Mouse (Mus musculus) stomach, embryonic 14.5 days (tissue): ENCODE results near the gene Dapl1. TPM values are rescaled to one million over a fixed set of nuclear protein-coding genes. Genes with fewer than 3 reads are reported as not detected.

ENCODE experiments used
- ATAC-seq: fragments of 200-750 bp; cut with Nextera tagmentation; 2 replicates; pipeline ENCODE4 v1.8.0; 2017; ENCODE audit warnings: low read depth, moderate TSS enrichment; ENCODE audit not compliant: insufficient number of reproducible peaks, insufficient read depth, low FRiP score
- H3K27ac ChIP-seq: fragments of 300-500 bp; sonication (generic); 2 replicates; pipeline ENCODE4 v1.5.1; 2014; ENCODE audit warnings: mild to moderate bottlenecking, low read length, moderate library complexity, mixed read lengths
- H3K27me3 ChIP-seq: fragments of 300-500 bp; sonication (generic); 2 replicates; pipeline ENCODE4 v1.6.1; 2014; ENCODE audit warnings: low read length, control low read depth, mixed read lengths; ENCODE audit not compliant: control insufficient read depth, insufficient read depth
- H3K36me3 ChIP-seq: fragments of 300-500 bp; sonication (generic); 2 replicates; pipeline ENCODE4 v1.6.1; 2014; ENCODE audit warnings: mild to moderate bottlenecking, control low read depth, low read length, moderate library complexity, mixed read lengths; ENCODE audit not compliant: control insufficient read depth, insufficient read depth
- H3K4me1 ChIP-seq: fragments of 300-500 bp; sonication (generic); 2 replicates; pipeline ENCODE4 v1.6.1; 2014; ENCODE audit warnings: low read length, control low read depth, mixed read lengths; ENCODE audit not compliant: control insufficient read depth, insufficient read depth
- H3K4me2 ChIP-seq: fragments of 300-500 bp; sonication (generic); replicated peaks from 2 replicates; pipeline ENCODE4 v1.6.1; 2014; ENCODE audit warnings: low read depth, low read length, control low read depth
- H3K4me3 ChIP-seq: fragments of 300-500 bp; sonication (generic); 2 replicates; pipeline ENCODE4 v1.5.1; 2014; ENCODE audit warnings: low read depth, low read length, control low read depth
- H3K9ac ChIP-seq: fragments of 300-500 bp; sonication (generic); replicated peaks from 2 replicates; pipeline ENCODE4 v1.6.1; 2014; ENCODE audit warnings: low read depth, mild to moderate bottlenecking, control low read depth, low read length, moderate library complexity, mixed read lengths
- H3K9me3 ChIP-seq: fragments of 300-500 bp; sonication (generic); 2 replicates; pipeline ENCODE4 v1.6.1; 2016; ENCODE audit warnings: low read depth, low read length, control low read depth; ENCODE audit not compliant: control insufficient read depth
- WGBS: fragments of 180-500 bp; shearing (Covaris S2); extraction: QIAGEN DNeasy Blood & Tissue Kit; methylation state at CpG from one replicate; pipeline ENCODE4 v1.1.7; 2014; 5-methylcytosine and 5-hydroxymethylcytosine counted together
- polyA plus RNA-seq: library from polyadenylated mRNA; unstranded; fragments of >200 nt; fragmentation: Nextera tagmentation; extraction: Ambion mirVana; gene quantifications from 2 replicates; pipeline ENCODE4 v1.2.1, GENCODE M21; 2014

Gene Dapl1
- polyA plus RNA-seq, 1 experiment from 2014 or later = 44.3 TPM

GRCm38 (mm10) chr2:59467085-59467484, 17.4 kb upstream of the Dapl1 start:
- WGBS = 38% methylated on average over 4 of the region's 4 CpGs
- Histone ChIP-seq H3K27me3 (no peaks in the 10 kb centered on the region), H3K27ac (peak overlapping the region; percentile 21; the same call in 1 of the 2 replicates), H3K9me3 (no peaks in the 10 kb centered on the region), H3K9ac (no peak overlapping the region), H3K4me2 (no peak overlapping the region), H3K36me3 (no peaks in the 10 kb centered on the region), H3K4me3 (no peak overlapping the region), H3K4me1 (peaks cover 10% of the 10 kb centered on the region; the same call in 1 of the 2 replicates)
- ATAC-seq = no peak; the same call in 1 of the 2 replicates

GRCm38 (mm10) chr2:59467976-59468375, 16.5 kb upstream of the Dapl1 start:
- Histone ChIP-seq H3K9me3 (no peaks in the 10 kb centered on the region), H3K9ac (no peak overlapping the region), H3K27ac (no peak overlapping the region), H3K36me3 (no peaks in the 10 kb centered on the region), H3K4me1 (peaks cover 10% of the 10 kb centered on the region; the same call in 1 of the 2 replicates), H3K4me2 (no peak overlapping the region), H3K27me3 (no peaks in the 10 kb centered on the region), H3K4me3 (no peak overlapping the region)
- ATAC-seq = no peak
- 86% methylated on average over 6 of the region's 6 CpGs for WGBS

DNA sequence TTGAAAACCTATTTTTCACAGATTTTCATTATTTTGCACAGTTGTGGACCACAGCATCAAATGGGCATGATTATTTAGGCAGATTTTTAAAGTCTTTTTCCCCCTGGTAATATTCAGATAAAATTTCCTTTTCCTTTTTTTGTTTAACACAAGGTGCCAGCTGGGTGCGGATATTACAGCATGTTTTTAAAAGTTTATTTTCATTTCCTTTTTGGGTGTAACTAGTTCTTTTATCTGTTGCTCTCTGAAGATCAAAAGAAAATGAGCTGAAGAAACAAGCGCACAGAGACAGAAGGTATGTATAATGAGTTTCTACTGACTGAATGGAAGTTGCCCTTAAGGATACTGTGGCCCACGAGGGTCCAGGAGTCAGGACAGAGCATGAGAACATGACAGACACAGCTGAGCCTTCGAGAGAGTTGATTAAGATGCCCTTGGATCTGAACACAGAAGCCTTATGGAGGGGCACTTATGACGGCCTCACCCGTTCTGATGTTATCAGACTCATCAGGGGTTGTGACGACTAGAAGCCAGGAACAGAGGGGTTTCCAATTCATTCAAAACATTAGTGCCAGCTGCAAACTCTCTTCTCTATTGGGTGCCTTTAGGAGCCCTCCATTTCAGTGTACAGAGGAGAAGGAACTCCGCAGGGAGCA, 14.7 kb upstream of the Dapl1 start:
- Histone ChIP-seq H3K4me2 (no peak overlapping the region), H3K4me1 (peaks cover 10% of the 10 kb centered on the region; the same call in 1 of the 2 replicates), H3K27ac (no peak overlapping the region), H3K27me3 (no peaks in the 10 kb centered on the region), H3K9me3 (no peaks in the 10 kb centered on the region), H3K36me3 (no peaks in the 10 kb centered on the region), H3K4me3 (no peak overlapping the region), H3K9ac (no peak overlapping the region)
- WGBS = 74% methylated on average over 8 of the region's 8 CpGs
- ATAC-seq = no peak

GRCm38 (mm10) chr2:59470326-59471031, 14.0 kb upstream of the Dapl1 start:
- Histone ChIP-seq H3K9me3 (no peaks in the 10 kb centered on the region), H3K4me3 (no peak overlapping the region), H3K27ac (no peak overlapping the region), H3K4me2 (no peak overlapping the region), H3K27me3 (no peaks in the 10 kb centered on the region), H3K36me3 (no peaks in the 10 kb centered on the region), H3K9ac (no peak overlapping the region), H3K4me1 (peaks cover 10% of the 10 kb centered on the region; the same call in 1 of the 2 replicates)
- WGBS = 62% methylated on average over 11 of the region's 11 CpGs
- no peak for ATAC-seq

DNA sequence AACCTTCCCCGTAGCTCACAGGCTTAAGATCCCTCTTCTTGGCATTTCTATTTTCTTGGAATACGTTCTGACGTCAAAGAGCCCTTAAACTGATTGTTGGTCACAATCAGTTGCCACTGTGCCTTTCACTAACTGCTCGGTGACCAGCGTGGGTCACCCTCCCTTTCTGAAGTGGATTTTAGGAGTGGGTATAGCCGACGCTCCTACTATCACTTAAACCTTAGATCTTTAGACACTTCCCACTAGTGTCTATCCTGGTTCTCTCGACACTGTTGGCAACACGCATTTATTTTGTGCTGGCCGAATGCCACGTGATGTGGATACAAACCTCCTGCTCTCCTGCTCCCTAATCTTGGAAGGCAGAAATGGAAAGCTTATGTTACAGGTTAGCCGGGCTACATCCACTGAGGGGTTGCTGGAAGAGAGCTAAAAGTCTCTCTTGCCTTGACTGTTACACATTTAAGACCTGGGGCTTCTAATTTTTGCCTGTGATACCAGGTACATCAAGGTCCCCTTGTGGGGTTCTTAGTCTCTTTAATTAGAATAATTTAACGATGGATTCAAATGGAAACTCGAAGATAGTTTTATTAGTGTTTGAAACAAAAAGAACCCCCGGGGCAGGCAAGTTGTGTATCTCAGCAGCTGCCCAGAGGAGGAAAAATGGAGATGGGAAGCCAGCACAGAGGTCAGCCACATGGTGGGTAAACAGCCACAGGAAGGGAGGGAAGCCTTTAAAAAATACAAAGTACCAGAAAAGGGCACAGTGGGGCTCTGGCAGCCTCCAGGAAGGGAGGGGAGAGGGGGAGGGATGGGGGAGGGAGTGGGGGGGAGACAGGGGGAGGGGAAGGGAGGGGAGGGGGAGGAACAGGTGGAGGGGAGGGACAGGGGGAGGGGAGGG, 13.2 kb upstream of the Dapl1 start:
- Histone ChIP-seq H3K4me3 (no peak overlapping the region), H3K27me3 (no peaks in the 10 kb centered on the region), H3K36me3 (no peaks in the 10 kb centered on the region), H3K4me2 (no peak overlapping the region), H3K9ac (no peak overlapping the region), H3K27ac (no peak overlapping the region), H3K4me1 (peaks cover 10% of the 10 kb centered on the region; the same call in 1 of the 2 replicates), H3K9me3 (no peaks in the 10 kb centered on the region)
- ATAC-seq = no peak
- WGBS = 53% methylated on average over 15 of the region's 15 CpGs

DNA sequence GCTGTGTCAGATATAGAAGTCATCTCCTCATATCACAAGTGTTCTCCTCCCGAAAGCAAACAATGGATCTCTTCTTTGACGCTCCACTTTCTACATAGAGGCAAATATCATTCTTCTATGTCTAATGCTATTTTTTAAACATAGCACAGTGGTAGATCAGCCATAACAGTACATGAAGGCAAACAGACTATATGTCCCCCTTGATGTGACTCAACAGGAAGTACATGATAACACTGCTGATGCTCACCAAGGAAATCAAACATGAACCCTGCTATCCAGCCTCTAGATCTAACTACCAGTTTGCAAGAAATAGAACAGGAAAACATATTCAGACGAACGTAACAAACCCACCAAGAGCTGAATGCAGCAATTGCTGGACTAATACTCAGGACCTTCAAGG, 10.1 kb upstream of the Dapl1 start:
- Histone ChIP-seq H3K27ac (no peak overlapping the region), H3K36me3 (no peaks in the 10 kb centered on the region), H3K9ac (no peak overlapping the region), H3K4me2 (no peak overlapping the region), H3K9me3 (no peaks in the 10 kb centered on the region), H3K27me3 (no peaks in the 10 kb centered on the region), H3K4me1 (peaks cover 10% of the 10 kb centered on the region; the same call in 1 of the 2 replicates), H3K4me3 (no peak overlapping the region)
- ATAC-seq = no peak
- WGBS = 81% methylated on average over 4 of the region's 4 CpGs

DNA sequence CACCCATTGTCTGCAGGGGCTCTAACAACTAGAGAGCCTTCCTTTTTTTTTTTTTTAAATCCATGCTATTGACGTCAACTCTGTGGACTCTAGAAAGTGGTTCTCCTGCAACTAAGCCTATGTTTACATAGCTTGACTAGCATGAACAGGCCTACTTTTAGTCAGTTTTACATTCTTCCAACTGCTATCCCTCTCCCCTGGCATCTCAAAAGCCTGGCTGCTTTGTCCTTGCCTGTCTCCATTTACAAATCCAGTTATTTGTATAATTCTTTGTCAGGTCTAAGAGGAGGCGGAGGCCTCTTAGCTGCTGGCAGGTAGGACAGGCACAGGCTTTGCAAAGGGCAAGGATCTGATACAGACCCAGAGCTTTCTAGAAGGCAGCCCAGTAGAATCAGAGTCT, 627 bp downstream of the Dapl1 start:
- H3K27ac ChIP-seq = peak overlapping the region; percentile 67; the same call in 1 of the 2 replicates
- H3K27me3 ChIP-seq = no peaks in the 10 kb centered on the region
- no peaks in the 10 kb centered on the region for H3K36me3 ChIP-seq
- no peaks in the 10 kb centered on the region for H3K9me3 ChIP-seq
- peak; percentile 53; the same call in 1 of the 2 replicates for ATAC-seq
- no peak overlapping the region for H3K4me2 ChIP-seq
- no peak overlapping the region for H3K4me3 ChIP-seq
- H3K4me1 ChIP-seq = 0 out of 2 replicates have a peak, but pooled peaks cover 2% of the 10 kb centered on the region
- H3K9ac ChIP-seq = no peak overlapping the region
- 41% methylated on average over 2 of the region's 2 CpGs for WGBS

DNA sequence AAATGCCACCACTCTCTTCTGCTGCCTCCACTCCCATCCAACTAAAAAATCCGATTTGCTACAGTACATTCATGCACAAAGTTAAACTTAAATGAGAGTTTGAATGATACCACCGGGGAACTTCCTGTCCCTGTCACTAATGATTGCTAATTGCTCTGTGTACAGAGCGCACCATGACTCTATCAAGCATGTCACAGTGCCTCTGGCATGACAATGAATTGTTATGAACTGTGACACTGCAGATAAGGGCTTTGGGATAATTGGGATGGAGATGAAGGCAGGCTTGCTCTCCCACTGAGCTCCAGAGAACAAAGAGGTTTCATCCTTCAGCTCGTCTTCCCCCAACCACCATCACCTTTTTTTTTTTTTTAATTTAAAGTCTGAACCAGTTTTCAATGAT, 1.2 kb downstream of the Dapl1 start:
- H3K9me3 ChIP-seq = no peaks in the 10 kb centered on the region
- no peak overlapping the region for H3K9ac ChIP-seq
- H3K36me3 ChIP-seq = no peaks in the 10 kb centered on the region
- H3K4me3 ChIP-seq = no peak overlapping the region
- H3K27ac ChIP-seq = peak overlapping the region; percentile 58; the same call in 1 of the 2 replicates
- no peaks in the 10 kb centered on the region for H3K27me3 ChIP-seq
- ATAC-seq = no peak
- 47% methylated on average over 4 of the region's 4 CpGs for WGBS
- H3K4me1 ChIP-seq = 0 out of 2 replicates have a peak, but pooled peaks cover 2% of the 10 kb centered on the region
- H3K4me2 ChIP-seq = no peak overlapping the region
